ENCODE assay signal across 15 mouse cellular contexts in the genomic region with DNA sequence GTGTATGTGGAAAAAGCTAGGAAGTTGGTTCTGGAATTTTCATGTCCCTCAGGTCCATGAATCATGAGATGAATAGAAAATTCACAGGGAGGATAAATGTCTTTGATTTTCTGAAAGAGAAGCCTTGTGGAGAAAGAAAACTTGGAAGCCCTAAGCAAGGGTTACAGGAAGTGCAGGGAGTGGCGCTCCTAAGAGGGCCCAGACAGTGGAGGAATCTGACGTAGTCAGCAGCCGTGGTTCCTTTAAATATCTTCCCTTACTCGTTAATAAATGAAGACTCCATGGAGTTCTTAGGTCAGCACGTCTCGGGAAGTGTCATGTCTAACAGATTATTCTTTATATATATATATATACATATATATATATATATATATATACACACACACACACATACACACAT. TPM values are rescaled to one million over a fixed set of nuclear protein-coding genes. Genes with fewer than 3 reads are reported as not detected.
A peak's percentile ranks its signal among the peaks of the same experiment; 100 is the strongest.
DNase-seq lines count a peak whose midpoint lies in the region; ATAC-seq and TF ChIP-seq lines count a peak whose summit lies in the region.
"Had no signal": no experiment of that assay in that cellular context is flagged by ENCODE, and none has a peak within 500 bp of the region (broad histone marks: within the 10 kb centered on the region; RNA-seq: fewer than 3 reads in every experiment).

No protein-coding gene starts in this region.

- no peak overlapping the region for H3K4me2 ChIP-seq in kidney, embryonic 15.5 days
- peak overlapping the region; percentile 22 for H3K4me2 ChIP-seq in heart, embryonic 11.5 days
- H3K4me2 ChIP-seq in lung, postnatal 0 days (replicated peaks; ENCODE audit: low read depth, low read length): peak overlapping the region; percentile 14; the same call in 1 of the 2 replicates
- H3K4me2 ChIP-seq: hindbrain, embryonic 13.5 days; limb, embryonic 15.5 days had no signal

- H3K9me3 ChIP-seq in kidney, embryonic 15.5 days (replicated peaks): no peaks in the 10 kb centered on the region
- H3K9me3 ChIP-seq in G1E (replicated peaks): no peaks in the 10 kb centered on the region
- no peaks in the 10 kb centered on the region for H3K9me3 ChIP-seq in heart, embryonic 11.5 days (replicated peaks; ENCODE audit: control insufficient read depth, low read length)
- H3K9me3 ChIP-seq in lung, postnatal 0 days (ENCODE audit: low read length): no peaks in the 10 kb centered on the region
- H3K9me3 ChIP-seq: hindbrain, embryonic 13.5 days; limb, embryonic 15.5 days had no signal

- 50% methylated on average over 6 of the region's 6 CpGs for WGBS in kidney, embryonic 15.5 days
- 49% methylated on average over 6 of the region's 6 CpGs for WGBS in heart, embryonic 11.5 days (ENCODE audit: insufficient replicate concordance)
- 22% methylated on average over 6 of the region's 6 CpGs for WGBS in lung, postnatal 0 days

- H3K4me3 ChIP-seq in kidney, embryonic 15.5 days (replicated peaks): no peak overlapping the region
- no peak overlapping the region for H3K4me3 ChIP-seq in G1E (ENCODE audit: low read depth, low read length)
- no peak overlapping the region for H3K4me3 ChIP-seq in heart, embryonic 11.5 days (ENCODE audit: low read depth, low read length)
- H3K4me3 ChIP-seq in lung, postnatal 0 days (ENCODE audit: low read depth, low read length): no peak overlapping the region
- H3K4me3 ChIP-seq: hindbrain, embryonic 13.5 days; limb, embryonic 15.5 days had no signal

- ATAC-seq in kidney, embryonic 15.5 days (replicated peaks; ENCODE audit: low FRiP score): no peak
- ATAC-seq in G1E (ENCODE audit: extremely low read depth, insufficient number of reproducible peaks, low FRiP score, poor library complexity, severe bottlenecking): peak; percentile 68
- no peak for ATAC-seq in heart, embryonic 11.5 days (replicated peaks; ENCODE audit: insufficient number of reproducible peaks, low FRiP score, low TSS enrichment)
- ATAC-seq in lung, postnatal 0 days: peak; percentile 78
- ATAC-seq: Patski had no signal

- TF ChIP-seq CTCF in G1E (IDR thresholded peaks at IDR 0.05; ENCODE audit: low read depth, low read length): no peak
- TF ChIP-seq CTCF in lung, postnatal 0 days (IDR thresholded peaks at IDR 0.05): no peak

- H3K27me3 ChIP-seq in kidney, embryonic 15.5 days: no peaks in the 10 kb centered on the region
- no peaks in the 10 kb centered on the region for H3K27me3 ChIP-seq in G1E (ENCODE audit: insufficient read depth, low read length)
- no peaks in the 10 kb centered on the region for H3K27me3 ChIP-seq in heart, embryonic 11.5 days (ENCODE audit: control insufficient read depth, insufficient read depth, low read length)
- no peaks in the 10 kb centered on the region for H3K27me3 ChIP-seq in lung, postnatal 0 days (replicated peaks; ENCODE audit: insufficient read depth, low read length)
- H3K27me3 ChIP-seq: CH12.LX; hindbrain, embryonic 13.5 days; limb, embryonic 15.5 days; Patski had no signal

- H3K36me3 ChIP-seq in kidney, embryonic 15.5 days: no peaks in the 10 kb centered on the region
- peaks cover 73% of the 10 kb centered on the region for H3K36me3 ChIP-seq in G1E (replicated peaks)
- H3K36me3 ChIP-seq in heart, embryonic 11.5 days (ENCODE audit: control insufficient read depth, insufficient read depth, low read length): no peaks in the 10 kb centered on the region
- no peaks in the 10 kb centered on the region for H3K36me3 ChIP-seq in lung, postnatal 0 days (ENCODE audit: insufficient read depth, low read length)
- H3K36me3 ChIP-seq: hindbrain, embryonic 13.5 days; limb, embryonic 15.5 days had no signal

- peak; percentile 22 for DNase-seq in kidney, adult 9 months
- DNase-seq in G1E (ENCODE audit: low spot score): no peak
- DNase-seq in lung, postnatal 0 days (ENCODE audit: low spot score): peak; percentile 74
- DNase-seq in ovary, postnatal 10 days (ENCODE audit: low spot score): no peak
- no peak for DNase-seq in left cerebral cortex, adult 11 months (ENCODE audit: low spot score)
- DNase-seq: adrenal gland, adult 2 months; cerebellum, adult 9-11 months; layer of hippocampus, postnatal 36 days; right cerebral cortex, postnatal 14 days had no signal

- no peak overlapping the region for H3K9ac ChIP-seq in kidney, embryonic 15.5 days
- H3K9ac ChIP-seq in heart, embryonic 11.5 days (ENCODE audit: low read depth, low read length): no peak overlapping the region
- H3K9ac ChIP-seq in lung, postnatal 0 days (replicated peaks; ENCODE audit: low read depth): no peak overlapping the region
- H3K9ac ChIP-seq: hindbrain, embryonic 13.5 days; limb, embryonic 15.5 days had no signal

- H3K4me1 ChIP-seq in kidney, embryonic 15.5 days: no peaks in the 10 kb centered on the region
- H3K4me1 ChIP-seq in G1E (ENCODE audit: insufficient read depth, low read depth, low read length): peaks cover 60% of the 10 kb centered on the region
- H3K4me1 ChIP-seq in heart, embryonic 11.5 days (ENCODE audit: control insufficient read depth, insufficient read depth, low read length): no peaks in the 10 kb centered on the region
- H3K4me1 ChIP-seq in lung, postnatal 0 days (ENCODE audit: insufficient read depth, low read depth, low read length): no peaks in the 10 kb centered on the region
- H3K4me1 ChIP-seq: hindbrain, embryonic 13.5 days had no signal

- no peak overlapping the region for H3K27ac ChIP-seq in kidney, embryonic 15.5 days
- peak overlapping the region; percentile 29; the same call in 1 of the 2 replicates for H3K27ac ChIP-seq in heart, embryonic 11.5 days (ENCODE audit: low read depth, low read length)
- H3K27ac ChIP-seq in lung, postnatal 0 days (ENCODE audit: low read length): peak overlapping the region; percentile 75
- H3K27ac ChIP-seq: hindbrain, embryonic 13.5 days; limb, embryonic 15.5 days had no signal

- TF ChIP-seq EP300 in lung, postnatal 0 days (IDR thresholded peaks at IDR 0.05): no peak

RNA-seq across cellular contexts. Expression of a gene that starts 28.0 kb away (rescaled TPM):
- polyA plus RNA-seq in kidney, embryonic 15.5 days (2015; fragmentation: Nextera tagmentation; extraction: Ambion mirVana): 21.0 and 22.3 TPM in 2 replicates
- total RNA-seq in G1E (2014; fragmentation: Nextera tagmentation): 142 and 144 TPM in 2 replicates
- total RNA-seq in G1E (2017): 54.9 and 75.2 TPM in 2 replicates
- 114 and 129 TPM in 2 replicates for polyA plus RNA-seq in G1E (2012)
- polyA plus RNA-seq in heart, embryonic 11.5 days (2014; fragmentation: Nextera tagmentation; extraction: Ambion mirVana): 23.1 and 31.3 TPM in 2 replicates
- 19.7 and 27.7 TPM in 2 replicates for polyA plus RNA-seq in lung, postnatal 0 days (2015; fragmentation: Nextera tagmentation; extraction: Ambion mirVana)

Comparison
In these comparisons a context has a peak if more than half of its experiments do, and no peak if none do; other contexts are left out.
1. DNase-seq: peak in kidney, adult 9 months (single experiment) and lung, postnatal 0 days (single experiment); none in G1E (single experiment), ovary, postnatal 10 days (single experiment) and left cerebral cortex, adult 11 months (single experiment).
2. ATAC-seq: peak in G1E (single experiment) and lung, postnatal 0 days (single experiment); none in kidney, embryonic 15.5 days (single experiment) and heart, embryonic 11.5 days (single experiment).